Mouse (Mus musculus) midbrain, embryonic 13.5 days (tissue): ENCODE results near the gene Ssr2. TPM values are rescaled to one million over a fixed set of nuclear protein-coding genes. Genes with fewer than 3 reads are reported as not detected.
"Not testable (repeated sequence)": the region's sequence is repeated elsewhere in the genome, so short reads cannot be mapped to it uniquely, and the experiment has no call there.

Source experiments
- ATAC-seq: fragments of 200-750 bp; cut with Nextera tagmentation; 2 replicates; pipeline ENCODE4 v1.8.0; 2017; ENCODE audit warnings: mild to moderate bottlenecking, moderate TSS enrichment, moderate library complexity
- H3K27ac ChIP-seq: fragments of 300-500 bp; sonication (generic); 2 replicates; pipeline ENCODE4 v1.5.1; 2015; ENCODE audit warnings: inconsistent platforms, mild to moderate bottlenecking, moderate library complexity
- H3K27me3 ChIP-seq: fragments of 300-500 bp; sonication (generic); 2 replicates; pipeline ENCODE4 v1.6.1; 2015; ENCODE audit warnings: mild to moderate bottlenecking, inconsistent platforms
- H3K36me3 ChIP-seq: fragments of 300-500 bp; sonication (generic); 2 replicates; pipeline ENCODE4 v1.6.1; 2015; ENCODE audit warnings: mild to moderate bottlenecking, inconsistent platforms
- H3K4me1 ChIP-seq: fragments of 300-500 bp; sonication (generic); replicated peaks from 2 replicates; pipeline ENCODE4 v1.6.1; 2015; ENCODE audit warnings: inconsistent platforms
- H3K4me2 ChIP-seq: fragments of 300-500 bp; sonication (generic); replicated peaks from 2 replicates; pipeline ENCODE4 v1.6.1; 2015; ENCODE audit warnings: moderate library complexity, mild to moderate bottlenecking, inconsistent platforms
- H3K4me3 ChIP-seq: fragments of 300-500 bp; sonication (generic); replicated peaks from 2 replicates; pipeline ENCODE4 v1.5.1; 2015; ENCODE audit warnings: mild to moderate bottlenecking, inconsistent platforms
- H3K9ac ChIP-seq: fragments of 300-500 bp; sonication (generic); replicated peaks from 2 replicates; pipeline ENCODE4 v1.6.1; 2015; ENCODE audit warnings: mild to moderate bottlenecking, inconsistent platforms
- H3K9me3 ChIP-seq: fragments of 300-500 bp; sonication (generic); 2 replicates; pipeline ENCODE4 v1.6.1; 2016; ENCODE audit warnings: mild to moderate bottlenecking, inconsistent platforms
- WGBS: fragments of 180-500 bp; shearing (Covaris S2); methylation state at CpG from one replicate; pipeline ENCODE4 v1.1.7; 2015; 5-methylcytosine and 5-hydroxymethylcytosine counted together
- polyA plus RNA-seq: library from polyadenylated mRNA; unstranded; fragments of >200 nt; fragmentation: Nextera tagmentation; extraction: Ambion mirVana; gene quantifications from 2 replicates; pipeline ENCODE4 v1.2.1, GENCODE M21; 2015

Ssr2 gene
- polyA plus RNA-seq, 1 experiment from 2014 or later = 148 TPM

GRCm38 (mm10) chr3:88592942-88593576, 17.4 kb downstream of the Ssr2 start:
- H3K4me2 ChIP-seq = no peak overlapping the region
- H3K4me3 ChIP-seq = no peak overlapping the region
- no peak overlapping the region for H3K27ac ChIP-seq
- ATAC-seq = no peak
- H3K36me3 ChIP-seq = peaks cover 12% of the 10 kb centered on the region
- no peaks in the 10 kb centered on the region for H3K9me3 ChIP-seq
- H3K9ac ChIP-seq = no peak overlapping the region
- peaks cover 6% of the 10 kb centered on the region for H3K4me1 ChIP-seq
- H3K27me3 ChIP-seq = no peaks in the 10 kb centered on the region
- 71% methylated on average over 10 of the region's 10 CpGs for WGBS

GRCm38 (mm10) chr3:88593893-88594580, 18.4 kb downstream of the Ssr2 start:
- peaks cover 6% of the 10 kb centered on the region for H3K4me1 ChIP-seq
- H3K27me3 ChIP-seq = no peaks in the 10 kb centered on the region
- H3K27ac ChIP-seq = no peak overlapping the region
- WGBS = 68% methylated on average over 10 of the region's 10 CpGs
- H3K4me3 ChIP-seq = no peak overlapping the region
- H3K9ac ChIP-seq = no peak overlapping the region
- ATAC-seq = no peak
- no peak overlapping the region for H3K4me2 ChIP-seq
- no peaks in the 10 kb centered on the region for H3K9me3 ChIP-seq
- H3K36me3 ChIP-seq = 0 out of 2 replicates have a peak, but pooled peaks cover 4% of the 10 kb centered on the region

GRCm38 (mm10) chr3:88596547-88596946, 20.9 kb downstream of the Ssr2 start:
- H3K27ac ChIP-seq, H3K9me3 ChIP-seq, ATAC-seq, H3K4me2 ChIP-seq, H3K9ac ChIP-seq, H3K4me1 ChIP-seq, H3K27me3 ChIP-seq, H3K36me3 ChIP-seq, H3K4me3 ChIP-seq: not testable (repeated sequence)
- 78% methylated on average over 4 of the region's 4 CpGs for WGBS

- Histone ChIP-seq H3K4me3 (no peak overlapping the region), H3K27ac (no peak overlapping the region), H3K27me3 (no peaks in the 10 kb centered on the region), H3K4me1 (peaks cover 5% of the 10 kb centered on the region), H3K9ac (no peak overlapping the region), H3K36me3 (no peaks in the 10 kb centered on the region), H3K9me3 (no peaks in the 10 kb centered on the region), H3K4me2 (no peak overlapping the region)
- 74% methylated on average over 4 of the region's 4 CpGs for WGBS
- no peak for ATAC-seq
Measured at GRCm38 (mm10) chr3:88602466-88602865, 26.8 kb downstream of the Ssr2 start.

GRCm38 (mm10) chr3:88603714-88604161, 28.1 kb downstream of the Ssr2 start:
- ATAC-seq = no peak

GRCm38 (mm10) chr3:88604863-88605262, 29.2 kb downstream of the Ssr2 start:
- H3K36me3 ChIP-seq = no peaks in the 10 kb centered on the region
- no peaks in the 10 kb centered on the region for H3K9me3 ChIP-seq
- no peak overlapping the region for H3K27ac ChIP-seq
- no peaks in the 10 kb centered on the region for H3K27me3 ChIP-seq
- no peak overlapping the region for H3K4me3 ChIP-seq
- ATAC-seq = no peak
- 91% methylated on average over 7 of the region's 7 CpGs for WGBS
- no peak overlapping the region for H3K9ac ChIP-seq
- no peak overlapping the region for H3K4me2 ChIP-seq
- H3K4me1 ChIP-seq = peaks cover 11% of the 10 kb centered on the region

More at GRCm38 (mm10) chr3:88603714-88604161, 28.1 kb downstream of the Ssr2 start:
- H3K9me3 ChIP-seq = no peaks in the 10 kb centered on the region
- WGBS = 34% methylated on average over 6 of the region's 6 CpGs
- H3K27ac ChIP-seq = no peak overlapping the region
- peaks cover 11% of the 10 kb centered on the region for H3K4me1 ChIP-seq
- H3K9ac ChIP-seq = no peak overlapping the region
- H3K27me3 ChIP-seq = no peaks in the 10 kb centered on the region
- H3K36me3 ChIP-seq = no peaks in the 10 kb centered on the region
- no peak overlapping the region for H3K4me2 ChIP-seq
- H3K4me3 ChIP-seq = no peak overlapping the region

- not testable (repeated sequence) for H3K9me3 ChIP-seq, H3K27me3 ChIP-seq, H3K36me3 ChIP-seq, H3K9ac ChIP-seq, ATAC-seq, H3K4me3 ChIP-seq, H3K27ac ChIP-seq
- Histone ChIP-seq H3K4me1 (peaks cover 11% of the 10 kb centered on the region), H3K4me2 (peak within 1 kb of the TSS; percentile 57)
- 90% methylated on average over 2 of the region's 2 CpGs for WGBS
Measured at GRCm38 (mm10) chr3:88605666-88606065, 30.0 kb downstream of the Ssr2 start, which contains the start of gene Arhgef2. TSS of gene Arhgef2 (plus strand) at chr3:88605966.

GRCm38 (mm10) chr3:88607065-88607757, 31.5 kb downstream of the Ssr2 start:
- under 1% methylated on average over 19 of the region's 20 CpGs for WGBS
- Histone ChIP-seq H3K27me3 (no peaks in the 10 kb centered on the region), H3K9ac (peak overlapping the region; percentile 54), H3K9me3 (no peaks in the 10 kb centered on the region), H3K4me1 (peaks cover 11% of the 10 kb centered on the region), H3K4me2 (peak overlapping the region; percentile 57), H3K27ac (no peak overlapping the region), H3K36me3 (no peaks in the 10 kb centered on the region), H3K4me3 (peak overlapping the region; percentile 29)
- ATAC-seq = peak; percentile 94

GRCm38 (mm10) chr3:88607758-88608138, 32.1 kb downstream of the Ssr2 start:
- peaks cover 11% of the 10 kb centered on the region for H3K4me1 ChIP-seq
- no peaks in the 10 kb centered on the region for H3K36me3 ChIP-seq
- 18% methylated on average over 10 of the region's 10 CpGs for WGBS
- ATAC-seq = peak; percentile 57
- 0 out of 2 replicates have a peak overlapping the region, but pooled peaks have one; percentile 29 for H3K4me3 ChIP-seq
- no peaks in the 10 kb centered on the region for H3K27me3 ChIP-seq
- peak overlapping the region; percentile 57 for H3K4me2 ChIP-seq
- H3K9me3 ChIP-seq = no peaks in the 10 kb centered on the region
- no peak overlapping the region for H3K27ac ChIP-seq
- peak overlapping the region; percentile 30; the same call in 1 of the 2 replicates for H3K9ac ChIP-seq

GRCm38 (mm10) chr3:88609066-88609465, 33.4 kb downstream of the Ssr2 start:
- Histone ChIP-seq H3K27me3 (no peaks in the 10 kb centered on the region), H3K27ac (no peak overlapping the region), H3K4me2 (no peak overlapping the region), H3K9ac (no peak overlapping the region), H3K9me3 (no peaks in the 10 kb centered on the region), H3K4me1 (peaks cover 11% of the 10 kb centered on the region), H3K36me3 (no peaks in the 10 kb centered on the region), H3K4me3 (no peak overlapping the region)
- 78% methylated on average over 4 of the region's 4 CpGs for WGBS
- no peak for ATAC-seq

- 80% methylated on average over 8 of the region's 8 CpGs for WGBS
- ATAC-seq = no peak
Measured at GRCm38 (mm10) chr3:88614418-88614817, 38.7 kb downstream of the Ssr2 start.

GRCm38 (mm10) chr3:88615117-88615516, 39.4 kb downstream of the Ssr2 start:
- Histone ChIP-seq H3K4me3 (no peak overlapping the region), H3K27ac (no peak overlapping the region), H3K9me3 (no peaks in the 10 kb centered on the region), H3K4me1 (peaks cover 20% of the 10 kb centered on the region), H3K4me2 (no peak overlapping the region), H3K9ac (no peak overlapping the region), H3K36me3 (no peaks in the 10 kb centered on the region), H3K27me3 (no peaks in the 10 kb centered on the region)
- no peak for ATAC-seq
- WGBS = 73% methylated on average over 5 of the region's 5 CpGs

More at GRCm38 (mm10) chr3:88614418-88614817, 38.7 kb downstream of the Ssr2 start:
- Histone ChIP-seq H3K4me3 (no peak overlapping the region), H3K9ac (no peak overlapping the region), H3K36me3 (no peaks in the 10 kb centered on the region), H3K4me1 (peaks cover 17% of the 10 kb centered on the region), H3K27ac (no peak overlapping the region), H3K9me3 (no peaks in the 10 kb centered on the region), H3K27me3 (no peaks in the 10 kb centered on the region), H3K4me2 (no peak overlapping the region)
